Mouse (Mus musculus) cerebellum, adult (tissue): ENCODE data around the gene Gemin4.

Experiments used
- ATAC-seq: cut with Nextera tagmentation; 2 replicates; pipeline ENCODE4 v1.9.2; 2017; ENCODE audit warnings: mild to moderate bottlenecking, moderate library complexity, mixed read lengths; ENCODE audit not compliant: insufficient number of reproducible peaks, low FRiP score, low TSS enrichment

Gemin4 gene

GRCm38 (mm10) chr11:76217390-76217800, at the start of gene Gemin4, which contains the start of gene Dbil5:
Gemin4 (minus strand) TSS chr11:76217664.
Dbil5 (plus strand) TSS chr11:76217608.
- ATAC-seq, result peak; percentile 90

- no peak for ATAC-seq
Measured at GRCm38 (mm10) chr11:76262611-76263351, 45.3 kb upstream of the Gemin4 start.

GRCm38 (mm10) chr11:76261224-76261623, 43.8 kb upstream of the Gemin4 start:
- no peak for ATAC-seq

- no peak for ATAC-seq
Measured at GRCm38 (mm10) chr11:76260208-76261050, 43.0 kb upstream of the Gemin4 start.

GRCm38 (mm10) chr11:76258511-76258910, 41.0 kb upstream of the Gemin4 start:
- ATAC-seq, result no peak

GRCm38 (mm10) chr11:76257386-76257785, 39.9 kb upstream of the Gemin4 start:
- no peak for ATAC-seq

GRCm38 (mm10) chr11:76256129-76256528, 38.7 kb upstream of the Gemin4 start:
- no peak for ATAC-seq

GRCm38 (mm10) chr11:76255431-76256001, 38.1 kb upstream of the Gemin4 start:
- peak; percentile 62; the same call in 1 of the 2 replicates for ATAC-seq

GRCm38 (mm10) chr11:76253918-76254264, 36.4 kb upstream of the Gemin4 start:
- ATAC-seq, result no peak

GRCm38 (mm10) chr11:76253145-76253917, 35.9 kb upstream of the Gemin4 start:
- ATAC-seq, result 0 out of 2 replicates have a peak, but pooled peaks have one; percentile 47

GRCm38 (mm10) chr11:76252036-76252435, 34.6 kb upstream of the Gemin4 start:
- ATAC-seq, result no peak

- no peak for ATAC-seq
Measured at GRCm38 (mm10) chr11:76247239-76247638, 29.8 kb upstream of the Gemin4 start.

GRCm38 (mm10) chr11:76246439-76246838, 29.0 kb upstream of the Gemin4 start:
- ATAC-seq, result no peak

GRCm38 (mm10) chr11:76243811-76244546, 26.5 kb upstream of the Gemin4 start:
- peak; percentile 45; the same call in 1 of the 2 replicates for ATAC-seq

- peak; percentile 85; the same call in 1 of the 2 replicates for ATAC-seq
Measured at GRCm38 (mm10) chr11:76242901-76243810, 25.7 kb upstream of the Gemin4 start, which contains the start of the genes Mrm3 and Glod4. Mrm3 (plus strand) TSS chr11:76243715. Glod4 (minus strand) TSS chr11:76243725.

GRCm38 (mm10) chr11:76239750-76240149, 22.3 kb upstream of the Gemin4 start:
- ATAC-seq, result no peak

GRCm38 (mm10) chr11:76236136-76236535, 18.7 kb upstream of the Gemin4 start:
- ATAC-seq, result no peak

GRCm38 (mm10) chr11:76225051-76225450, 7.6 kb upstream of the Gemin4 start:
- no peak for ATAC-seq
